Mouse (Mus musculus) midbrain, embryonic 11.5 days (tissue): ENCODE results near the gene Nr1h5. TPM values are rescaled to one million over a fixed set of nuclear protein-coding genes. Genes with fewer than 3 reads are reported as not detected.

Source experiments
- ATAC-seq: fragments of 200-750 bp; cut with Nextera tagmentation; 2 replicates; pipeline ENCODE4 v1.8.0; 2017; ENCODE audit warnings: moderate TSS enrichment, moderate library complexity; ENCODE audit not compliant: low FRiP score
- DNase-seq: peaks from one replicate; pipeline ENCODE4 v3.0.0; 2015; ENCODE audit warnings: low spot score; ENCODE audit errors: missing footprints
- H3K27ac ChIP-seq: fragments of 300-500 bp; sonication (generic); 2 replicates; pipeline ENCODE4 v1.5.1; 2014; ENCODE audit warnings: low read depth, low read length
- H3K27me3 ChIP-seq: fragments of 300-500 bp; sonication (generic); 2 replicates; pipeline ENCODE4 v1.6.1; 2014; ENCODE audit warnings: mild to moderate bottlenecking, low read length, moderate library complexity, mixed read lengths; ENCODE audit not compliant: control insufficient read depth, insufficient read depth
- H3K36me3 ChIP-seq: fragments of 300-500 bp; sonication (generic); 2 replicates; pipeline ENCODE4 v1.6.1; 2014; ENCODE audit warnings: mild to moderate bottlenecking, low read length, moderate library complexity, mixed read lengths; ENCODE audit not compliant: control insufficient read depth, insufficient read depth
- H3K4me1 ChIP-seq: fragments of 300-500 bp; sonication (generic); 2 replicates; pipeline ENCODE4 v1.6.1; 2014; ENCODE audit warnings: low read length; ENCODE audit not compliant: control insufficient read depth, insufficient read depth
- H3K4me2 ChIP-seq: fragments of 300-500 bp; sonication (generic); 2 replicates; pipeline ENCODE4 v1.6.1; 2014; ENCODE audit warnings: mild to moderate bottlenecking, moderate library complexity
- H3K4me3 ChIP-seq: fragments of 300-500 bp; sonication (generic); 2 replicates; pipeline ENCODE4 v1.5.1; 2014; ENCODE audit warnings: low read depth, low read length
- H3K9ac ChIP-seq: fragments of 300-500 bp; sonication (generic); 2 replicates; pipeline ENCODE4 v1.6.1; 2014; ENCODE audit warnings: low read length
- H3K9me3 ChIP-seq: fragments of 300-500 bp; sonication (generic); 2 replicates; pipeline ENCODE4 v1.6.1; 2016; ENCODE audit warnings: low read length; ENCODE audit not compliant: control insufficient read depth
- WGBS: fragments of 180-500 bp; shearing (Covaris S2); extraction: QIAGEN DNeasy Blood & Tissue Kit; methylation state at CpG from one replicate; pipeline ENCODE4 v1.1.7; 2014; 5-methylcytosine and 5-hydroxymethylcytosine counted together
- polyA plus RNA-seq: library from polyadenylated mRNA; unstranded; fragments of >200 nt; fragmentation: Nextera tagmentation; extraction: Ambion mirVana; gene quantifications from 2 replicates; pipeline ENCODE4 v1.2.1, GENCODE M21; 2014

The Nr1h5 gene
- polyA plus RNA-seq, 1 experiment from 2014 or later = 0.04 TPM

- DNase-seq (peak; percentile 93), ATAC-seq (peak; percentile 99)
- Histone ChIP-seq H3K9ac (peak overlapping the region; percentile 53), H3K36me3 (no peaks in the 10 kb centered on the region), H3K27ac (peak overlapping the region; percentile 69), H3K9me3 (no peaks in the 10 kb centered on the region), H3K4me3 (peak overlapping the region; percentile 5; the same call in 1 of the 2 replicates), H3K4me2 (peak overlapping the region; percentile 39), H3K27me3 (no peaks in the 10 kb centered on the region), H3K4me1 (peaks cover 5% of the 10 kb centered on the region; the same call in 1 of the 2 replicates)
- WGBS = 9% methylated on average over 10 of the region's 10 CpGs
Observed at GRCm38 (mm10) chr3:102979550-102980348, 15.8 kb upstream of the Nr1h5 start.

- H3K4me3 ChIP-seq = no peak overlapping the region
- no peaks in the 10 kb centered on the region for H3K36me3 ChIP-seq
- H3K9ac ChIP-seq = no peak overlapping the region
- no peaks in the 10 kb centered on the region for H3K9me3 ChIP-seq
- H3K4me2 ChIP-seq = no peak overlapping the region
- ATAC-seq (no peak), DNase-seq (no peak)
- 84% methylated on average over 4 of the region's 4 CpGs for WGBS
- H3K4me1 ChIP-seq = peaks cover 5% of the 10 kb centered on the region; the same call in 1 of the 2 replicates
- H3K27me3 ChIP-seq = no peaks in the 10 kb centered on the region
- H3K27ac ChIP-seq = no peak overlapping the region
Observed at GRCm38 (mm10) chr3:102976906-102977305, 13.0 kb upstream of the Nr1h5 start.

DNA sequence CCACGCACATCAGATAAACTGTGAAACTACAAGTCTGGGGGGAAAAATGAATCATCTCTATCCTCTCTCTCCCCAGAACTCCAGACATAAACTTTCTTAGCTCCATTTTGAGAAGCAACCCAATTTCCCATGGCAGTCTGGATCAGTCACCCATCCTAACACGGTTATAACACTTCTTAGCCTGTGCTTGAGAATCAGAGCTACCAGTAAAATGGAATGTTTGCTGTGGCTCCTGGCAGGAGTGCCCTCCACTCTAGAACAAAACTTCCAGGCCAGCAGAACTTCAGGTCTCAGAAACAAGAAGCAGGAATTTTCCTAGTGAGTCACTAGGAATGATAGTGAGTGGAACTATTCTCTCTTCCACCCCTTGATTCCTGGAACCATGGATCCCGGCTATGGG is 6.6 kb upstream of the Nr1h5 start:
- ATAC-seq = no peak
- Histone ChIP-seq H3K36me3 (no peaks in the 10 kb centered on the region), H3K27me3 (no peaks in the 10 kb centered on the region), H3K9ac (no peak overlapping the region), H3K4me1 (peaks cover 6% of the 10 kb centered on the region), H3K4me2 (no peak overlapping the region), H3K4me3 (no peak overlapping the region), H3K9me3 (no peaks in the 10 kb centered on the region), H3K27ac (no peak overlapping the region)
- DNase-seq = no peak
- WGBS = 86% methylated on average over 3 of the region's 3 CpGs

- H3K4me1 ChIP-seq = peaks cover 6% of the 10 kb centered on the region
- ATAC-seq (peak; percentile 90), DNase-seq (peak; percentile 90)
- no peak overlapping the region for H3K4me3 ChIP-seq
- no peaks in the 10 kb centered on the region for H3K36me3 ChIP-seq
- H3K9me3 ChIP-seq = no peaks in the 10 kb centered on the region
- 64% methylated on average over 9 of the region's 9 CpGs for WGBS
- H3K9ac ChIP-seq = peak overlapping the region; percentile 32; the same call in 1 of the 2 replicates
- no peak overlapping the region; the same call in 1 of the 2 replicates for H3K27ac ChIP-seq
- no peak overlapping the region; the same call in 1 of the 2 replicates for H3K4me2 ChIP-seq
- H3K27me3 ChIP-seq = no peaks in the 10 kb centered on the region
Observed at GRCm38 (mm10) chr3:102970067-102970466, 6.1 kb upstream of the Nr1h5 start.

GRCm38 (mm10) chr3:102955596-102955995 is 8.3 kb downstream of the Nr1h5 start:
- DNase-seq (no peak), ATAC-seq (no peak)
- Histone ChIP-seq H3K4me2 (no peak overlapping the region), H3K9me3 (no peaks in the 10 kb centered on the region), H3K4me3 (no peak overlapping the region), H3K27me3 (no peaks in the 10 kb centered on the region), H3K27ac (no peak overlapping the region), H3K36me3 (no peaks in the 10 kb centered on the region), H3K9ac (no peak overlapping the region), H3K4me1 (no peaks in the 10 kb centered on the region)
- WGBS = 67% methylated on average over 3 of the region's 3 CpGs

DNA sequence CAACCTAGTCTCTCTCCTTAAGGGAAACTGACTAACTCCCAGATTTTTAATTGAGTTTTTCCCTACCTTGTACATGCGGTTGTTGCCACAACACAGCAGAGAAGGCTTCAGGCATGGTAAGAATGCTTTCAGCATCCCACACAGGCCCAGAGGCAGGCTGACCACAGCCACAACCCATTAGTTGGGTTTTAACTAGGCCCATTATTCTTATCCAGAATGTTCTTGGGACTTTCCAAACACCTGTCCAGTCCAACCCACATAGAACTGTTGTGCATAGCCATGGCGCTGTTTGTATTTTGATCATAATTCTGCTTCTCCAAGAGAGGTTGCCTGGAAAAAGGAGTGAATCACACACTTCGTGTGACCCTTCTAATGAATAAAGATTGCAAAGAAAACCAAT is 8.8 kb downstream of the Nr1h5 start:
- Histone ChIP-seq H3K36me3 (no peaks in the 10 kb centered on the region), H3K4me2 (no peak overlapping the region), H3K4me1 (no peaks in the 10 kb centered on the region), H3K9me3 (no peaks in the 10 kb centered on the region), H3K27me3 (no peaks in the 10 kb centered on the region), H3K9ac (no peak overlapping the region), H3K4me3 (no peak overlapping the region), H3K27ac (no peak overlapping the region)
- no peak for ATAC-seq
- DNase-seq = no peak
- WGBS = 88% methylated on average over 3 of the region's 3 CpGs

- Histone ChIP-seq H3K36me3 (no peaks in the 10 kb centered on the region), H3K4me3 (no peak overlapping the region), H3K4me1 (no peaks in the 10 kb centered on the region), H3K27ac (no peak overlapping the region), H3K9ac (no peak overlapping the region), H3K9me3 (no peaks in the 10 kb centered on the region), H3K27me3 (no peaks in the 10 kb centered on the region), H3K4me2 (no peak overlapping the region)
- ATAC-seq (no peak), DNase-seq (no peak)
- 94% methylated on average over 12 of the region's 12 CpGs for WGBS
Observed at GRCm38 (mm10) chr3:102954476-102954875, 9.5 kb downstream of the Nr1h5 start.

DNA sequence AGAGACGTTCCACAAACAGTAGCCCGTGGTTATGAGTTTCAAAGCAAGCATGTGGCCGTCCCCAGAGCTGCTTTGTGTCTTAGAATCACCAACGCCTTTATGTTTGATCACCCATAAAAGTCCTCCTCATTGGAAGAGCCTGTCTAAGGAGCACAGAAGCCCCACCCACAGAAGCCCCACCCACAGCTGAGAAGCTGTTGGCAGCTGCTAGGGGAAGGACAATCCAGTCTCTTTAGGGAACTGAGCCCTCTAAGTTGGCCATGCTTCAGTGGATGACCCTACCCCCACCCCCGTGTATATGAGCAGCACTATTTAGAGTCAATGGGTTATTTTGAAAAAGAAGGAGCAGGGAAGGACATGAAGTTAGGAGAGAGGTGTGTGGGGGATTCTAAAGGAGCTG is 17.1 kb downstream of the Nr1h5 start:
- 46% methylated on average over 5 of the region's 5 CpGs for WGBS
- H3K9me3 ChIP-seq = no peaks in the 10 kb centered on the region
- DNase-seq = no peak
- no peaks in the 10 kb centered on the region for H3K27me3 ChIP-seq
- H3K4me1 ChIP-seq = no peaks in the 10 kb centered on the region
- no peak overlapping the region for H3K4me3 ChIP-seq
- H3K4me2 ChIP-seq = no peak overlapping the region
- H3K9ac ChIP-seq = no peak overlapping the region
- no peaks in the 10 kb centered on the region for H3K36me3 ChIP-seq
- H3K27ac ChIP-seq = no peak overlapping the region
- ATAC-seq = no peak; the same call in 1 of the 2 replicates

GRCm38 (mm10) chr3:102946312-102946711 is 17.6 kb downstream of the Nr1h5 start:
- H3K9ac ChIP-seq = no peak overlapping the region
- WGBS = 86% methylated on average over 3 of the region's 3 CpGs
- H3K27ac ChIP-seq = no peak overlapping the region
- DNase-seq (no peak), ATAC-seq (no peak)
- H3K9me3 ChIP-seq = no peaks in the 10 kb centered on the region
- no peaks in the 10 kb centered on the region for H3K4me1 ChIP-seq
- no peak overlapping the region for H3K4me3 ChIP-seq
- no peaks in the 10 kb centered on the region for H3K27me3 ChIP-seq
- no peak overlapping the region for H3K4me2 ChIP-seq
- no peaks in the 10 kb centered on the region for H3K36me3 ChIP-seq
